Mouse (Mus musculus) hindbrain, postnatal 0 days (tissue): Measurements from ENCODE around the gene Lmntd1. TPM values are rescaled to one million over a fixed set of nuclear protein-coding genes. Genes with fewer than 3 reads are reported as not detected.

Experiments used
- ATAC-seq: fragments of 200-750 bp; cut with Nextera tagmentation; 2 replicates; pipeline ENCODE4 v1.8.0; 2017; ENCODE audit warnings: mild to moderate bottlenecking, moderate TSS enrichment, moderate library complexity
- DNase-seq: peaks from one replicate; pipeline ENCODE4 v3.0.0-alpha.2; 2015; ENCODE audit warnings: low spot score
- H3K27ac ChIP-seq: fragments of 300-500 bp; sonication (generic); 2 replicates; pipeline ENCODE4 v1.5.1; 2014; ENCODE audit warnings: mild to moderate bottlenecking
- H3K27me3 ChIP-seq: fragments of 300-500 bp; sonication (generic); 2 replicates; pipeline ENCODE4 v1.6.1; 2014; ENCODE audit warnings: low read length, mixed read lengths; ENCODE audit not compliant: insufficient read depth
- H3K36me3 ChIP-seq: fragments of 300-500 bp; sonication (generic); 2 replicates; pipeline ENCODE4 v1.6.1; 2014; ENCODE audit warnings: low read length, mixed read lengths; ENCODE audit not compliant: insufficient read depth
- H3K4me1 ChIP-seq: fragments of 300-500 bp; sonication (generic); 2 replicates; pipeline ENCODE4 v1.6.1; 2014; ENCODE audit warnings: antibody characterized with exemption, low read length, mixed read lengths; ENCODE audit not compliant: insufficient read depth
- H3K4me2 ChIP-seq: fragments of 300-500 bp; sonication (generic); 2 replicates; pipeline ENCODE4 v1.6.1; 2014; ENCODE audit warnings: low read depth, mild to moderate bottlenecking, low read length, moderate library complexity, mixed read lengths
- H3K4me3 ChIP-seq: fragments of 300-500 bp; sonication (generic); 2 replicates; pipeline ENCODE4 v1.5.1; 2014; ENCODE audit warnings: low read length
- H3K9ac ChIP-seq: fragments of 300-500 bp; sonication (generic); replicated peaks from 2 replicates; pipeline ENCODE4 v1.6.1; 2014; ENCODE audit warnings: mild to moderate bottlenecking, low read length, moderate library complexity, mixed read lengths
- H3K9me3 ChIP-seq: fragments of 300-500 bp; sonication (generic); 2 replicates; pipeline ENCODE4 v1.6.1; 2016; ENCODE audit warnings: low read length, mixed read lengths
- CTCF ChIP-seq: IDR thresholded peaks from 2 replicates; pipeline ENCODE4 v1.5.1; 2016; ENCODE audit warnings: antibody characterized with exemption, control low read depth, low read depth
- WGBS: fragments of 180-500 bp; shearing (Covaris S2); extraction: QIAGEN DNeasy Blood & Tissue Kit; methylation state at CpG from one replicate; pipeline ENCODE4 v1.1.7; 2014; 5-methylcytosine and 5-hydroxymethylcytosine counted together
- polyA plus RNA-seq: library from polyadenylated mRNA; unstranded; fragments of >200 nt; fragmentation: Nextera tagmentation; extraction: Ambion mirVana; gene quantifications from 2 replicates; pipeline ENCODE4 v1.2.1, GENCODE M21; 2015
- total RNA-seq: library from RNA; depleted of rRNA; stranded (reverse); fragments of >200 nt; gene quantifications from 2 replicates; pipeline ENCODE4 v1.2.3, GENCODE M21; 2014

Gene Lmntd1
- total and polyA plus RNA-seq, 2 experiments from 2014 or later, result 1.5 to 2.3 TPM

DNA sequence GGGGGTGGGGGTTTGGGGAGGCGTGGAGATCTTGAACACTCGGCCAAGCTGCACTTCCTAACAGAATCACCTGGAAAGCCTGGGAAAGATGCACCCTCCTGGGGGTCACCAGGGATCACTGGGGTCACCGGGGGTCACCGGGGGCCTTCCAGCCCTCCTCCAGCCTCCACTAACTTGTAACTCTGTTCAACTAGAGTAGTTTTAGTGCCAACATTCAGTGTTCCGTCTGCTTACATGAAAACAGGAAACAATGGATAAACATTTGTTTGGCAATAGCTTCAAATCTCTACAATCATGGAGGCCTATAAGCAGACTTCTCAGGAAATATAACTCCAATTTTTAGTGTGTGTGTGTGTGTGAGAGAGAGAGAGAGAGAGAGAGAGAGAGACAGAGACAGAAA, 38.9 kb upstream of the Lmntd1 start:
- Histone ChIP-seq H3K27me3 (no peaks in the 10 kb centered on the region), H3K27ac (no peak overlapping the region), H3K4me1 (no peaks in the 10 kb centered on the region), H3K9ac (no peak overlapping the region), H3K36me3 (no peaks in the 10 kb centered on the region), H3K4me3 (no peak overlapping the region), H3K9me3 (no peaks in the 10 kb centered on the region), H3K4me2 (no peak overlapping the region)
- 77% methylated on average over 5 of the region's 5 CpGs for WGBS
- no peak for TF ChIP-seq CTCF
- ATAC-seq (no peak), DNase-seq (no peak)

- TF ChIP-seq CTCF, result no peak
- ATAC-seq, result no peak
- Histone ChIP-seq H3K4me2 (no peak overlapping the region), H3K4me3 (no peak overlapping the region), H3K9me3 (no peaks in the 10 kb centered on the region), H3K9ac (no peak overlapping the region), H3K36me3 (no peaks in the 10 kb centered on the region), H3K27ac (no peak overlapping the region), H3K27me3 (no peaks in the 10 kb centered on the region), H3K4me1 (no peaks in the 10 kb centered on the region)
- WGBS, result 81% methylated on average over 2 of the region's 2 CpGs
- DNase-seq, result no peak
These were observed 37.9 kb upstream of the Lmntd1 start for GRCm38 (mm10) chr6:145651976-145652375.

DNA sequence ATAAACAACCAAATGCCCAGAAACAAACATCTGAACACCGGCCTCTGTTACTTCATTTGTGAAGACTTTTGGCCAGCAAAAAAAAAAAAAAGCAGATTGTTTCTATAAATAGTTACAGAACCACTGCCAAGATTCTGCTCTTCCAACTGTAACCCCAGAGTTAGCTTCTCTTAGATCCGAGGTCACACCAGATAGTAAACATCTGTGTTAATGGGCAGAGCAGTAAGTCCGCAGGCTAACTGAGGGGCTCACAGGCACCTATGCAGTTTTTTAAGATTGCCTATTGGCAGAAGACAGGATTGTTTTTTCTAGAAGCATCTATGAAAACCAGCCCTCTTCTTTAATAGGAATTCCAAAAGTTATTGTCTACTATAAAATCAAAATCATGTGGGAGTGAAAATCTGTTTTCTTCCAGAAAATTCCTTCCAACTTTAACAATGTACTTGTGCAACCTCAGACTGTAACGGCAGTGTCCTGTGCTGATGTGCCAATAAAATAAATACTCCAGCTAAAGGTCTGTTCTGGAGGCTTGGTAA, 26.9 kb upstream of the Lmntd1 start:
- Histone ChIP-seq H3K36me3 (no peaks in the 10 kb centered on the region), H3K27me3 (no peaks in the 10 kb centered on the region), H3K4me1 (no peaks in the 10 kb centered on the region), H3K4me2 (no peak overlapping the region), H3K27ac (no peak overlapping the region), H3K4me3 (no peak overlapping the region), H3K9me3 (0 out of 2 replicates have a peak, but pooled peaks cover 4% of the 10 kb centered on the region), H3K9ac (no peak overlapping the region)
- ATAC-seq, result no peak
- TF ChIP-seq CTCF, result no peak
- 76% methylated on average over 4 of the region's 4 CpGs for WGBS
- no peak for DNase-seq

DNA sequence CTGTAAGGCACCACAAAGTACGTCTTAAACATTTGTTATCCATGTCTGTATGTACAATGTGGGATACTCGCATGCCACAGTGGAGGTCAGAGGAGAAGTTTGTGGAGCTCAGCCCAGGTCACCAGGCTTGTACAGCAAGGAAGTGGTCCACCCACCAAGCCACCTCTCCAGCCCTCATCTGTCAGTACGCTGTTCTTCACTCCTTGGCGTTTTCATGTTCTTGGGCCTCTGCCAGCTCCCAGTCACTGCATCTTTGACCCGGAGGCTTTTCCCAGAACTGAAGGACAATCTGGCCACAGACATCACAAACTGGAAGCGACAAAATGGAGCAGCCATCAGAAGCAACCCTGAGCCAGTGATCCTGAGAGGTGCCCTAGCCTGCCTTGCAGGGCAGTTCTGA, 24.1 kb upstream of the Lmntd1 start:
- H3K27me3 ChIP-seq, result no peaks in the 10 kb centered on the region
- no peak for TF ChIP-seq CTCF
- H3K9me3 ChIP-seq, result 0 out of 2 replicates have a peak, but pooled peaks cover 4% of the 10 kb centered on the region
- WGBS, result 58% methylated on average over 6 of the region's 6 CpGs
- no peak overlapping the region for H3K4me3 ChIP-seq
- ATAC-seq (no peak), DNase-seq (no peak)
- no peak overlapping the region for H3K27ac ChIP-seq
- no peak overlapping the region for H3K4me2 ChIP-seq
- no peaks in the 10 kb centered on the region for H3K36me3 ChIP-seq
- no peaks in the 10 kb centered on the region for H3K4me1 ChIP-seq
- no peak overlapping the region for H3K9ac ChIP-seq

- Histone ChIP-seq H3K4me2 (no peak overlapping the region), H3K4me3 (no peak overlapping the region), H3K27ac (no peak overlapping the region), H3K27me3 (no peaks in the 10 kb centered on the region), H3K9ac (no peak overlapping the region), H3K9me3 (0 out of 2 replicates have a peak, but pooled peaks cover 4% of the 10 kb centered on the region), H3K4me1 (no peaks in the 10 kb centered on the region), H3K36me3 (no peaks in the 10 kb centered on the region)
- no peak for TF ChIP-seq CTCF
- no peak for DNase-seq
- WGBS, result 73% methylated on average over 4 of the region's 4 CpGs
- ATAC-seq, result no peak
These were observed 22.6 kb upstream of the Lmntd1 start for GRCm38 (mm10) chr6:145636682-145637081.

DNA sequence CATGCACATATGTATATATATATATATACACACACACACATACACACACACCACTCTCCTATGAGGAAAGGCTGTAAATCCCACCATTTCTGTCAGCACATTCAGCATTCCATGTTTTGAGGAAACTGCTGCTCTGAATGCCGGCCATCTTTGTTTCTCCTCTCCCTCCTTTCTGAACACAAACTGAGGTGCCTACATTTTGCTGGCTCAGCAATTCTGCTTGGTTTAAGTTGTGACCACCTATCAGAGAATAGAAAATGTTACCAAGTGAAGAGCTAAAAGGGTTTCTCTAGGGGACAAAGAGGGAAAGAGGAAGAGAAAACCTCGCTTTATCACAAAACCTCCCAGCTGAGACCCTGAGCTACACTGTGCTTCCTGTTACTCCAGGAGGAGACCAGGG, 20.3 kb upstream of the Lmntd1 start:
- H3K27ac ChIP-seq, result no peak overlapping the region
- H3K4me2 ChIP-seq, result no peak overlapping the region
- H3K36me3 ChIP-seq, result no peaks in the 10 kb centered on the region
- H3K4me1 ChIP-seq, result no peaks in the 10 kb centered on the region
- ATAC-seq (no peak), DNase-seq (no peak)
- H3K9ac ChIP-seq, result no peak overlapping the region
- no peak overlapping the region for H3K4me3 ChIP-seq
- no peak for TF ChIP-seq CTCF
- H3K9me3 ChIP-seq, result no peaks in the 10 kb centered on the region
- 85% methylated on average over 2 of the region's 2 CpGs for WGBS
- no peaks in the 10 kb centered on the region for H3K27me3 ChIP-seq

DNA sequence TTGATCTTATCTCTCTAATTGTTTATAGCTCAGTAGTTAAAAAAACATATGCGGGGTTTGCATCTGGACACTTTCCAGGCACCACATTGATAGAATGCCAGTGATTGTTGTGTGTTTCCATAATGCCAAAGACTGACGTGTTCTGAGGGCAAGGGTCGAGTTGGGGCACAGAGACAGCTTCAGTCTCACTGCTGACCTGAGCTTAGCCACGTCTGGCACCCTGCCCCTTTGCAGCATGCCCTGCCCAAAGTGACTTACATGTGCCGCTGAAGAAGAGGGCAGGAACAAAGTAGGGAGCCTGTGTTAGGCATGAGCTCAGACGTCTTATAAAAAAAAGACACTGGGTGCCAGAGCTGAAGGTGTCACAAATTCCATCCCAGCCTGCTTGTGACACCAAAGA, 16.1 kb upstream of the Lmntd1 start:
- Histone ChIP-seq H3K36me3 (no peaks in the 10 kb centered on the region), H3K4me2 (no peak overlapping the region), H3K9me3 (no peaks in the 10 kb centered on the region), H3K9ac (no peak overlapping the region), H3K27ac (no peak overlapping the region), H3K27me3 (no peaks in the 10 kb centered on the region), H3K4me3 (no peak overlapping the region), H3K4me1 (no peaks in the 10 kb centered on the region)
- DNase-seq, result no peak
- ATAC-seq, result no peak
- no peak for TF ChIP-seq CTCF
- 41% methylated on average over 6 of the region's 6 CpGs for WGBS
